Mouse (Mus musculus) liver, postnatal 0 days (tissue): ENCODE measurements at regions not wholly inside any gene's neighbourhood (a gene's known extent, or its start where the extent isn't known, plus 50 kb on each side); places are given as distances from the start of the nearest gene placed in this dataset.

Experiments used
- CTCF ChIP-seq: sonication (generic); IDR thresholded peaks from 2 replicates; pipeline ENCODE4 v1.5.1; 2016; ENCODE audit warnings: antibody characterized with exemption, low read depth
- EP300 ChIP-seq: IDR thresholded peaks from 2 replicates; pipeline ENCODE4 v1.6.1; 2016; ENCODE audit warnings: antibody characterized with exemption, low read depth, mild to moderate bottlenecking

DNA sequence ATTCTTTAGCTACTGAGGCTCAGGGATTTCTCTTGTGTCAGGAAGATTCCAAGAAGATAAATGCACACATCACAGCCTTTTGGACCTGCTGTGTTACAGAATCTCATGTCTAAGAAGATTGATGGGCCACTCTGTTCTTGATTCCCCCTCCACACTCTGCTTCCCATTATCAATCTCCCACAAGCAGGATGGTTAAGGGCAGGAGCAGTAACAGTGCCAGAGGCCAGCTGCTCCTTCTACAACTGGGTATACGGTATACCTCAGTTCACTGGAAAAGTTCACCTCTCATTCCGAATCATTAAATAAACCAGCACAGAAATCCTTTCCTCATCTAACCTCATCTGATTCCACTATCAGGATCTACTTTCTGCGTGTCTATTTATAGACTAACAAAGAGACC, 141.8 kb upstream of the B430218F22Rik start:
- TF ChIP-seq CTCF (no peak), EP300 (no peak)
